Mouse (Mus musculus): Measurements from ENCODE around the gene Map3k14. TPM values are rescaled to one million over a fixed set of nuclear protein-coding genes. Genes with fewer than 3 reads are reported as not detected.
A peak's percentile ranks its signal among the peaks of the same experiment; 100 is the strongest.

Gene Map3k14
- polyA plus RNA-seq, 1 experiment: 12.7 TPM

DNA sequence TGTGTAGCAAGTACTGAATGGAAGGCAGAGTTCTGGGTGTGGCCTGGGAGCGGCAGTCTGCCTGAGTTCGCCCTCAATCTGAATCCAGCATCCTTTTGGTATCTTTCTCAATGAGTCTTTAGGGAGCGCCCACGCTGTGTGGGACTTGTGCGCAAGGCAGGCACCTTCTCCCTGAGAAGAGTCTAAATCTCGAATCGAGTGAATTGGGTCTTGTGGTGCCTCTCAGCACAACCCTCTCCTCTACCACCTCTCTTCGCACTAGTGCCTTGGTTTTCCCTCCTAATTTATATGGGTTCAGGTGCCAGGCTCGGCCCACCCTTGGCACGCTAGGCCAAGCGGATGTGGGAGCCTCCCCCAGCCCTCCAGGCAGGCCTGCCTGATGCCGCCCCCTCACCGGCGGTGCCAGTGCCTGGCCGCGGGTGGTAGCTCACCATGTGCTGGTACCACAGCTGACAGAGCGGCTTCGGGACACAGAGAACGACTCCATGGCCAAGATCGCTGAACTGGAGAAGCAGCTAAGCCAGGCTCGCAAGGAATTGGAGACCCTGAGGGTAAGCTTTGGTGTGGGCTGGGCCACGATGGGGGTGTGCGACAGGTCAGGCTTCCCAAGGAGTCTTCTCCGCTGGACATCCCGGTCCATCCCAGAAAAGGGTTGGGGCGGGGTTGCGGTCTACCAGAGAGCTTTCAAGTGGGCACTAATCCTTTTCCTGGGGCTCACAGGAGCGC lies 74.9 kb downstream of the Map3k14 start:
- TF ChIP-seq CTCF (IDR thresholded peaks at IDR 0.05; ENCODE audit: extremely low read depth, insufficient read length, insufficient replicate concordance, low read depth, low read length) (no peak), POLR2A (IDR thresholded peaks at IDR 0.05; ENCODE audit: low read depth, low read length) (no peak)
- Histone ChIP-seq H3K27me3 (ENCODE audit: control insufficient read depth, insufficient read depth, low read length) (peaks cover 3% of the 10 kb centered on the region; the same call in 1 of the 2 replicates), H3K27ac (ENCODE audit: insufficient read depth, low read depth, low read length) (no peak overlapping the region), H3K4me3 (ENCODE audit: low read depth, low read length) (no peak overlapping the region), H3K36me3 (ENCODE audit: control insufficient read depth, insufficient read depth, low read length) (no peaks in the 10 kb centered on the region), H3K4me1 (ENCODE audit: control insufficient read depth, insufficient read depth, insufficient read length, low read length) (no peaks in the 10 kb centered on the region; the same call in 1 of the 2 replicates)
- 40% methylated on average over 28 of the region's 28 CpGs for WGBS

DNA sequence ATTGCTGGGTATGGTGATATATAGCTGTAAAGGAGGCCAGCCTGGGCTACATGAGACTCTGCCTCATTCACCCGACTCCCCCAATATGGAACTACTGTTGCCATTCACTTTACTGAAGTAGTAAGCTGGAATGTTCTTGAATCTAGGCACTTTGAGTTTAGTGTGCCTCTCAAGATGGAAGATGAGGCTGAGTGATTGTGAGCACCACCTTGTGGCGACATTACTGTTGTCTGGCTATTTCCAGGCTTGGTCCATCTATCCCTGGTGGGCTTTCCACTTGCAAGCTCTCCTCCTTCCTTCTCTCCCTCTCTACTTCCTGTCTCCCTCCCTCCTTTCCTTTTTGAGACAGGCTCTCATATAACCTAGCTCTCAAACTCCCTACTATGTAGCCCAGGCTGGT lies 82.4 kb downstream of the Map3k14 start:
- H3K27me3 ChIP-seq (ENCODE audit: control insufficient read depth, insufficient read depth, low read length): no peaks in the 10 kb centered on the region
- H3K4me1 ChIP-seq (ENCODE audit: control insufficient read depth, insufficient read depth, insufficient read length, low read length): peaks cover 2% of the 10 kb centered on the region
- 39% methylated on average over 2 of the region's 2 CpGs for WGBS
- TF ChIP-seq POLR2A (IDR thresholded peaks at IDR 0.05; ENCODE audit: low read depth, low read length): no peak
- TF ChIP-seq CTCF (IDR thresholded peaks at IDR 0.05; ENCODE audit: extremely low read depth, insufficient read length, insufficient replicate concordance, low read depth, low read length): peak; percentile 38; the same call in 1 of the 2 replicates
- no peaks in the 10 kb centered on the region for H3K36me3 ChIP-seq (ENCODE audit: control insufficient read depth, insufficient read depth, low read length)
- no peak overlapping the region for H3K27ac ChIP-seq (ENCODE audit: insufficient read depth, low read depth, low read length)
- no peak overlapping the region for H3K4me3 ChIP-seq (ENCODE audit: low read depth, low read length)

- WGBS: 41% methylated on average over 3 of the region's 3 CpGs
- H3K27me3 ChIP-seq (ENCODE audit: control insufficient read depth, insufficient read depth, low read length): no peaks in the 10 kb centered on the region
- H3K27ac ChIP-seq (ENCODE audit: insufficient read depth, low read depth, low read length): no peak overlapping the region
- H3K36me3 ChIP-seq (ENCODE audit: control insufficient read depth, insufficient read depth, low read length): no peaks in the 10 kb centered on the region
- TF ChIP-seq CTCF (IDR thresholded peaks at IDR 0.05; ENCODE audit: extremely low read depth, insufficient read length, insufficient replicate concordance, low read depth, low read length): no peak
- TF ChIP-seq POLR2A (IDR thresholded peaks at IDR 0.05; ENCODE audit: low read depth, low read length): no peak
- no peak overlapping the region for H3K4me3 ChIP-seq (ENCODE audit: low read depth, low read length)
- peaks cover 2% of the 10 kb centered on the region for H3K4me1 ChIP-seq (ENCODE audit: control insufficient read depth, insufficient read depth, insufficient read length, low read length)
Observed at GRCm38 (mm10) chr11:103181911-103182310, 85.4 kb downstream of the Map3k14 start.

DNA sequence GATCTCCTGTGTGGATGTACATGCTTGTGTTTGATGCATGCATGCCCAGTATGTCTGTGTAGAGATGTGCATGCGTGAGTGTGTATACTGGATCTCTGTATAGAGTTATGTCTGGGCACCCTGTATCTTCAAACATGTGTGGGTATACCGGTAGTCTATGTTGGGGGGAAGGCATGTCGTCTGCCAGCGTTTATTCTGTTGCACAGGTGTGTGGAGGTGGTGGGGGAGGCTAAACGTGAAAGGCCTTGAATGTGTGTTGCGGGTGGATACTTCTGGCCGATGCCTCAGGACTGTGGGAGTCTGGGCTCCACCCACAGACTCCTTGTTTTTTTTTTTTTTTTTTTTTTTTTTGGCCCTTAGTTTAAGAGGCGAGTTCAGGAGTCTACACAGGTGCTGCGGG lies 85.9 kb downstream of the Map3k14 start:
- no peak for TF ChIP-seq POLR2A (IDR thresholded peaks at IDR 0.05; ENCODE audit: low read depth, low read length)
- TF ChIP-seq CTCF (IDR thresholded peaks at IDR 0.05; ENCODE audit: extremely low read depth, insufficient read length, insufficient replicate concordance, low read depth, low read length): no peak
- 72% methylated on average over 9 of the region's 9 CpGs for WGBS
- no peaks in the 10 kb centered on the region for H3K36me3 ChIP-seq (ENCODE audit: control insufficient read depth, insufficient read depth, low read length)
- no peak overlapping the region for H3K4me3 ChIP-seq (ENCODE audit: low read depth, low read length)
- peaks cover 2% of the 10 kb centered on the region for H3K4me1 ChIP-seq (ENCODE audit: control insufficient read depth, insufficient read depth, insufficient read length, low read length)
- H3K27ac ChIP-seq (ENCODE audit: insufficient read depth, low read depth, low read length): no peak overlapping the region
- no peaks in the 10 kb centered on the region for H3K27me3 ChIP-seq (ENCODE audit: control insufficient read depth, insufficient read depth, low read length)

DNA sequence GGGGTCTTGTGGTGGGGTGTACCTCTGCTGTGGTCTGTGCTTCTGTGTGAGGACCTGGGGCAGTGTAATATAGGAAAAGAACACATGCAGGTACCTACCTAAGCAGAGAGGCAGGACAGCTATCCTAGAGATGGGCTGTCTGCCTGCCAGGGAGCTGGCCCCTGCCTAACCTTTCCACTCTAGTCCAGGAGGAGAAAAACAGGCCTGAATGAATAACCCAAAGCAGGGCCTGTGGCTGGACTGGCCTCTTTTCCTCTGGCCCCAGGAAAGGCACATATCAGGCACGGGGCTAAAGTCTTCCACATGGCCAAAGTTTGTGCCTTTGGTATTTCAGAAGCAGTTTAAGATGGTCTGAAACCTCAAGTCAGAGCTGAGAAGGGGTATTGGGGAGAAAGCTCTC lies 86.8 kb downstream of the Map3k14 start:
- TF ChIP-seq POLR2A (IDR thresholded peaks at IDR 0.05; ENCODE audit: low read depth, low read length): no peak
- no peak for TF ChIP-seq CTCF (IDR thresholded peaks at IDR 0.05; ENCODE audit: extremely low read depth, insufficient read length, insufficient replicate concordance, low read depth, low read length)
- Histone ChIP-seq H3K4me3 (ENCODE audit: low read depth, low read length) (no peak overlapping the region), H3K27me3 (ENCODE audit: control insufficient read depth, insufficient read depth, low read length) (no peaks in the 10 kb centered on the region), H3K27ac (ENCODE audit: insufficient read depth, low read depth, low read length) (no peak overlapping the region), H3K36me3 (ENCODE audit: control insufficient read depth, insufficient read depth, low read length) (no peaks in the 10 kb centered on the region), H3K4me1 (ENCODE audit: control insufficient read depth, insufficient read depth, insufficient read length, low read length) (peaks cover 2% of the 10 kb centered on the region)
- 67% methylated on average over 1 of the region's 1 CpGs for WGBS

- TF ChIP-seq CTCF (IDR thresholded peaks at IDR 0.05; ENCODE audit: extremely low read depth, insufficient read length, insufficient replicate concordance, low read depth, low read length) (no peak), POLR2A (IDR thresholded peaks at IDR 0.05; ENCODE audit: low read depth, low read length) (no peak)
- H3K4me1 ChIP-seq (ENCODE audit: control insufficient read depth, insufficient read depth, insufficient read length, low read length): peaks cover 2% of the 10 kb centered on the region
- WGBS: 96% methylated on average over 8 of the region's 8 CpGs
- no peaks in the 10 kb centered on the region for H3K27me3 ChIP-seq (ENCODE audit: control insufficient read depth, insufficient read depth, low read length)
- no peaks in the 10 kb centered on the region for H3K36me3 ChIP-seq (ENCODE audit: control insufficient read depth, insufficient read depth, low read length)
- H3K27ac ChIP-seq (ENCODE audit: insufficient read depth, low read depth, low read length): no peak overlapping the region
- H3K4me3 ChIP-seq (ENCODE audit: low read depth, low read length): no peak overlapping the region
Observed at GRCm38 (mm10) chr11:103178748-103179147, 88.5 kb downstream of the Map3k14 start.

GRCm38 (mm10) chr11:103177815-103178485 lies 89.3 kb downstream of the Map3k14 start:
- no peak overlapping the region for H3K4me3 ChIP-seq (ENCODE audit: low read depth, low read length)
- no peak overlapping the region for H3K27ac ChIP-seq (ENCODE audit: insufficient read depth, low read depth, low read length)
- WGBS: 83% methylated on average over 15 of the region's 15 CpGs
- H3K36me3 ChIP-seq (ENCODE audit: control insufficient read depth, insufficient read depth, low read length): no peaks in the 10 kb centered on the region
- no peak for TF ChIP-seq CTCF (IDR thresholded peaks at IDR 0.05; ENCODE audit: extremely low read depth, insufficient read length, insufficient replicate concordance, low read depth, low read length)
- peaks cover 2% of the 10 kb centered on the region for H3K4me1 ChIP-seq (ENCODE audit: control insufficient read depth, insufficient read depth, insufficient read length, low read length)
- H3K27me3 ChIP-seq (ENCODE audit: control insufficient read depth, insufficient read depth, low read length): no peaks in the 10 kb centered on the region

Measured in small intestine, adult 2 months (tissue).